In the genomic region with DNA sequence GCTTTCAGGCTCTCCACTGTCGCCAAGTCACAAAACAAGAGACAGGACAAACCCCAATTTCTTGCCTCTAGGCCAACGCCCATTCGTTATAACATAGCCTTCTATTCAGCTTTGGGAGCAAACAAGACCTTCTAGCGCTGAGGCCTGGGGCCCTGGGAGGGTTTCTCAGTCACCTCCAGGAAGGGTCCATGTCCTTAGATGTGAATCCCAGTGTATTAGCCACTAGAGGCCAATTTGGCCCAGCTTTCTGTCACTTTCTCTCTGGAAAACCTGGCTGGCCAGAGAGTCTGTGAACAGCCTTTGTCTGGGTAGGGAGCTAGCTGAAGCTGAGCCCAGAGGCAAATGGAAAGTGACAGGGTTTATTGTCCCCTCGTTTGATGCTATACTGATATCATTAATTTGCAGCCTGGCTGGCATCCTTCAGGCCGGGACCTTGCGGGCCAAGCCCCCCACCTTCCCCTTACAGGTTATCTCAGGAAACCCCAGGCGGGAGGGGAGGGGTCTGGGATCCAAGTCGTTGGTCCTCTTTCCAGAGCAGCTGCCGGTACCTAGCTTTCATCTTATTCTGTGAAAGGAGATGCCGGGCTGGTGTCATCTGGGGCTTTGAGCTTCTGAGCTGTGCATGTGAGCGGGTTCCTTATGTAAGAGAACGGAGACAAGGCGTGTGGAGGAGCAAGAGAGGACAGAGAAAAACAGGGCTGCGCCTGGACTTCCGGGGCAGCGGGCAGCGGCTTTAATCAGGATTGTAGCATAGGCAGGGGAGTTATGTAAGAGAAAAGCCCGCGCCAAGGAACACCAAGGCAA, we compare ENCODE assay signal across 8 mouse cellular contexts. TPM values are rescaled to one million over a fixed set of nuclear protein-coding genes. Genes with fewer than 3 reads are reported as not detected.
DNase-seq lines count a peak whose midpoint lies in the region; ATAC-seq and TF ChIP-seq lines count a peak whose summit lies in the region.

No protein-coding gene starts in this region.

- intact Hi-C loops in gastrocnemius, adult 2 months (cut with DNase I), result no loop called here

- no peak overlapping the region; the same call in 1 of the 2 replicates for H3K27ac ChIP-seq in gastrocnemius, adult 2 months
- no peak overlapping the region for H3K27ac ChIP-seq in heart, embryonic 13.5 days (replicated peaks)
- H3K27ac ChIP-seq in kidney, embryonic 16.5 days (ENCODE audit: low read length), result no peak overlapping the region

- H3K9me3 ChIP-seq in heart, embryonic 13.5 days, result no peaks in the 10 kb centered on the region
- no peaks in the 10 kb centered on the region for H3K9me3 ChIP-seq in kidney, embryonic 16.5 days (ENCODE audit: low read length)

- H3K4me1 ChIP-seq in heart, embryonic 13.5 days, result peaks cover 34% of the 10 kb centered on the region
- H3K4me1 ChIP-seq in kidney, embryonic 16.5 days (ENCODE audit: insufficient read depth, low read length), result peaks cover 20% of the 10 kb centered on the region

- WGBS in heart, embryonic 13.5 days, result 27% methylated on average over 20 of the region's 20 CpGs
- 20% methylated on average over 20 of the region's 20 CpGs for WGBS in kidney, embryonic 16.5 days

- no peak for TF ChIP-seq CTCF in gastrocnemius, adult 2 months (IDR thresholded peaks at IDR 0.05)

- H3K9ac ChIP-seq in heart, embryonic 13.5 days, result peak overlapping the region; percentile 60
- peak overlapping the region; percentile 10; the same call in 1 of the 2 replicates for H3K9ac ChIP-seq in kidney, embryonic 16.5 days (replicated peaks; ENCODE audit: low read length)

- H3K27me3 ChIP-seq in heart, embryonic 13.5 days (replicated peaks), result peaks cover 66% of the 10 kb centered on the region
- H3K27me3 ChIP-seq in kidney, embryonic 16.5 days (ENCODE audit: insufficient read depth, low read length), result peaks cover 29% of the 10 kb centered on the region

- no peak for ATAC-seq in heart, embryonic 13.5 days (ENCODE audit: extremely low read depth, insufficient number of reproducible peaks, low FRiP score, low TSS enrichment)
- no peak for ATAC-seq in kidney, embryonic 16.5 days (ENCODE audit: low FRiP score, low TSS enrichment)
- no peak for ATAC-seq in CD4-positive, CD25-positive, alpha-beta regulatory T cell, adult 4 months
- no peak for ATAC-seq in megakaryocyte-erythroid progenitor cell, adult 5-6 weeks (replicated peaks; ENCODE audit: low FRiP score, low TSS enrichment, poor library complexity, severe bottlenecking)

- peak overlapping the region; percentile 57 for H3K4me2 ChIP-seq in heart, embryonic 13.5 days
- H3K4me2 ChIP-seq in kidney, embryonic 16.5 days (replicated peaks; ENCODE audit: low read depth, low read length), result peak overlapping the region; percentile 28

- no peaks in the 10 kb centered on the region for H3K36me3 ChIP-seq in heart, embryonic 13.5 days
- H3K36me3 ChIP-seq in kidney, embryonic 16.5 days (ENCODE audit: insufficient read depth, low read length), result no peaks in the 10 kb centered on the region

- no peak for DNase-seq in gastrocnemius, adult 2 months
- DNase-seq in gastrocnemius, postnatal 10 days, result no peak
- peak; percentile 86 for DNase-seq in cerebellum, adult 9-11 months
- peak; percentile 36 for DNase-seq in lung, postnatal 10 days

- peak overlapping the region; percentile 41 for H3K4me3 ChIP-seq in gastrocnemius, adult 2 months
- H3K4me3 ChIP-seq in heart, embryonic 13.5 days, result peak overlapping the region; percentile 27
- H3K4me3 ChIP-seq in kidney, embryonic 16.5 days (ENCODE audit: low read length), result peak overlapping the region; percentile 5; the same call in 1 of the 2 replicates

RNA-seq across cellular contexts. Expression of a gene that starts 17.5 kb away (rescaled TPM):
- 1 to 10 TPM; 3.0 to 3.8 TPM for total RNA-seq in gastrocnemius, adult 2 months (2021)
- total RNA-seq in gastrocnemius, postnatal 10 days (2021), result 10 to 100 TPM; 71.2 to 74.5 TPM
- 988 and 1,051 TPM in 2 replicates for polyA plus RNA-seq in heart, embryonic 13.5 days (2015; fragmentation: Nextera tagmentation; extraction: Ambion mirVana)
- polyA plus RNA-seq in kidney, embryonic 16.5 days (2015; fragmentation: Nextera tagmentation; extraction: Ambion mirVana), result 1,595 and 1,651 TPM in 2 replicates
- 100 to 1,000 TPM in 1 of 2 experiments, 10 to 100 TPM in 1; 80.7 to 125 TPM for polyA plus RNA-seq in CD4-positive, CD25-positive, alpha-beta regulatory T cell, adult 4 months (2017; shearing (Covaris generic))
- total RNA-seq in megakaryocyte-erythroid progenitor cell, adult 5-6 weeks (2014; fragmentation: Nextera tagmentation), result 600 and 836 TPM in 2 replicates
- 1,250 and 1,264 TPM in 2 replicates for total RNA-seq in megakaryocyte-erythroid progenitor cell, adult 5-6 weeks (2017)

RNA-seq across cellular contexts. Expression of a gene that starts 45.9 kb away (rescaled TPM):
- 1 to 10 TPM; 1.7 to 2.3 TPM for total RNA-seq in gastrocnemius, adult 2 months (2021)
- total RNA-seq in gastrocnemius, postnatal 10 days (2021), result 1 to 10 TPM; 6.5 to 6.8 TPM
- polyA plus RNA-seq in heart, embryonic 13.5 days (2015; fragmentation: Nextera tagmentation; extraction: Ambion mirVana), result 10.0 and 10.9 TPM in 2 replicates
- polyA plus RNA-seq in kidney, embryonic 16.5 days (2015; fragmentation: Nextera tagmentation; extraction: Ambion mirVana), result 3.3 and 4.4 TPM in 2 replicates
- 10 to 100 TPM; 21.3 to 56.0 TPM for polyA plus RNA-seq in CD4-positive, CD25-positive, alpha-beta regulatory T cell, adult 4 months (2017; shearing (Covaris generic))
- total RNA-seq in megakaryocyte-erythroid progenitor cell, adult 5-6 weeks (2014; fragmentation: Nextera tagmentation), result 0.66 and 1.3 TPM in 2 replicates
- 0.47 and 0.80 TPM in 2 replicates for total RNA-seq in megakaryocyte-erythroid progenitor cell, adult 5-6 weeks (2017)

RNA-seq across cellular contexts. Expression of a gene that starts 54.5 kb away (rescaled TPM):
- 1 to 10 TPM; 2.6 to 4.0 TPM for total RNA-seq in gastrocnemius, adult 2 months (2021)
- total RNA-seq in gastrocnemius, postnatal 10 days (2021), result 1 to 10 TPM; 2.4 to 2.9 TPM
- 9.0 and 9.9 TPM in 2 replicates for polyA plus RNA-seq in heart, embryonic 13.5 days (2015; fragmentation: Nextera tagmentation; extraction: Ambion mirVana)
- polyA plus RNA-seq in kidney, embryonic 16.5 days (2015; fragmentation: Nextera tagmentation; extraction: Ambion mirVana), result 19.5 and 20.1 TPM in 2 replicates
- polyA plus RNA-seq in CD4-positive, CD25-positive, alpha-beta regulatory T cell, adult 4 months (2017; shearing (Covaris generic)), result 1 to 10 TPM in 1 of 2 experiments, under 1 TPM in 1; 0.30 to 2.4 TPM
- 27.7 and 41.0 TPM in 2 replicates for total RNA-seq in megakaryocyte-erythroid progenitor cell, adult 5-6 weeks (2014; fragmentation: Nextera tagmentation)
- 18.2 and 24.1 TPM in 2 replicates for total RNA-seq in megakaryocyte-erythroid progenitor cell, adult 5-6 weeks (2017)

Comparison
In these comparisons a context has a peak if more than half of its experiments do, and no peak if none do; other contexts are left out.
1. RNA of a gene that starts 17.5 kb away (total RNA-seq): 600 to 1,264 TPM in megakaryocyte-erythroid progenitor cell, adult 5-6 weeks and 71.2 to 74.5 TPM in gastrocnemius, postnatal 10 days; 3.0 to 3.8 TPM in gastrocnemius, adult 2 months; every median in the first group is over 10 times any median in the second.
2. DNase-seq: peak in cerebellum, adult 9-11 months (single experiment) and lung, postnatal 10 days (single experiment); none in gastrocnemius, adult 2 months (single experiment) and gastrocnemius, postnatal 10 days (single experiment).
3. Peak in every context shown above with its lines, with median percentiles within 50 percentile points of each other: H3K4me3 ChIP-seq.